8 mouse cellular contexts compared by ENCODE assay signal in genomic region chr17:44618691-44619090, GRCm38 (mm10).
A peak's percentile ranks its signal among the peaks of the same experiment; 100 is the strongest.
DNase-seq lines count a peak whose midpoint lies in the region; ATAC-seq lines count a peak whose summit lies in the region.

No protein-coding gene starts in this region.

- no peak overlapping the region for H3K27ac ChIP-seq in neural tube, embryonic 11.5 days (ENCODE audit: low read depth, low read length)
- no peak overlapping the region for H3K27ac ChIP-seq in hindbrain, embryonic 13.5 days
- peak overlapping the region; percentile 59; the same call in 1 of the 2 replicates for H3K27ac ChIP-seq in limb, embryonic 15.5 days
- no peak overlapping the region for H3K27ac ChIP-seq in stomach, embryonic 16.5 days (ENCODE audit: low read length)

- H3K9me3 ChIP-seq in neural tube, embryonic 11.5 days (ENCODE audit: control insufficient read depth, low read length) = no peaks in the 10 kb centered on the region
- no peaks in the 10 kb centered on the region for H3K9me3 ChIP-seq in hindbrain, embryonic 13.5 days
- H3K9me3 ChIP-seq in limb, embryonic 15.5 days = no peaks in the 10 kb centered on the region
- no peaks in the 10 kb centered on the region for H3K9me3 ChIP-seq in stomach, embryonic 16.5 days (replicated peaks; ENCODE audit: control insufficient read depth, low read length)

- H3K4me1 ChIP-seq in neural tube, embryonic 11.5 days (ENCODE audit: control insufficient read depth, insufficient read depth, low read length) = peaks cover 2% of the 10 kb centered on the region; the same call in 1 of the 2 replicates
- peaks cover 16% of the 10 kb centered on the region for H3K4me1 ChIP-seq in hindbrain, embryonic 13.5 days (replicated peaks)
- H3K4me1 ChIP-seq in limb, embryonic 15.5 days = peaks cover 23% of the 10 kb centered on the region
- H3K4me1 ChIP-seq in stomach, embryonic 16.5 days (ENCODE audit: control insufficient read depth, insufficient read depth, low read length) = peaks cover 4% of the 10 kb centered on the region; the same call in 1 of the 2 replicates

- no peak overlapping the region for H3K4me3 ChIP-seq in neural tube, embryonic 11.5 days (ENCODE audit: low read depth, low read length)
- H3K4me3 ChIP-seq in hindbrain, embryonic 13.5 days = no peak overlapping the region
- peak overlapping the region; percentile 21 for H3K4me3 ChIP-seq in limb, embryonic 15.5 days
- no peak overlapping the region for H3K4me3 ChIP-seq in stomach, embryonic 16.5 days (replicated peaks; ENCODE audit: low read length)

- peak; percentile 49 for DNase-seq in cerebellum, adult 11 months
- DNase-seq in cerebellum, postnatal 4 days (ENCODE audit: low spot score in 2 of 2) = no peak
- peak; percentile 42 for DNase-seq in neural tube, embryonic 11.5 days (ENCODE audit: low spot score)
- DNase-seq in neural tube, embryonic 10.5 days (ENCODE audit: extremely low spot score, low spot score) = no peak
- DNase-seq in urinary bladder, postnatal 10 days (ENCODE audit: low spot score) = no peak

- no peaks in the 10 kb centered on the region for H3K36me3 ChIP-seq in neural tube, embryonic 11.5 days (ENCODE audit: control insufficient read depth, insufficient read depth, low read length)
- no peaks in the 10 kb centered on the region for H3K36me3 ChIP-seq in hindbrain, embryonic 13.5 days
- H3K36me3 ChIP-seq in limb, embryonic 15.5 days = no peaks in the 10 kb centered on the region
- H3K36me3 ChIP-seq in stomach, embryonic 16.5 days (ENCODE audit: control insufficient read depth, insufficient read depth, low read length) = no peaks in the 10 kb centered on the region

- WGBS in neural tube, embryonic 11.5 days = 66% methylated on average over 11 of the region's 11 CpGs
- 53% methylated on average over 11 of the region's 11 CpGs for WGBS in hindbrain, embryonic 13.5 days
- 17% methylated on average over 11 of the region's 11 CpGs for WGBS in limb, embryonic 15.5 days
- WGBS in stomach, embryonic 16.5 days = 40% methylated on average over 11 of the region's 11 CpGs

- H3K27me3 ChIP-seq in neural tube, embryonic 11.5 days (ENCODE audit: control insufficient read depth, insufficient read depth, low read length) = no peaks in the 10 kb centered on the region
- H3K27me3 ChIP-seq in hindbrain, embryonic 13.5 days = no peaks in the 10 kb centered on the region
- peaks cover 1% of the 10 kb centered on the region; the same call in 1 of the 2 replicates for H3K27me3 ChIP-seq in limb, embryonic 15.5 days
- H3K27me3 ChIP-seq in stomach, embryonic 16.5 days (ENCODE audit: control insufficient read depth, insufficient read depth, low read length) = no peaks in the 10 kb centered on the region; the same call in 1 of the 2 replicates

- ATAC-seq in neural tube, embryonic 11.5 days (ENCODE audit: insufficient read depth, low FRiP score, low TSS enrichment) = no peak
- ATAC-seq in hindbrain, embryonic 13.5 days (ENCODE audit: low FRiP score) = no peak
- ATAC-seq in limb, embryonic 15.5 days (ENCODE audit: insufficient number of reproducible peaks, low FRiP score, low TSS enrichment, low read depth) = no peak
- ATAC-seq in stomach, embryonic 16.5 days (ENCODE audit: insufficient read depth, low FRiP score) = no peak

- H3K9ac ChIP-seq in neural tube, embryonic 11.5 days (ENCODE audit: low read length) = no peak overlapping the region
- no peak overlapping the region for H3K9ac ChIP-seq in hindbrain, embryonic 13.5 days
- no peak overlapping the region for H3K9ac ChIP-seq in limb, embryonic 15.5 days
- no peak overlapping the region for H3K9ac ChIP-seq in stomach, embryonic 16.5 days (ENCODE audit: low read length)

- no peak overlapping the region for H3K4me2 ChIP-seq in neural tube, embryonic 11.5 days (ENCODE audit: low read depth)
- peak overlapping the region; percentile 31; the same call in 1 of the 2 replicates for H3K4me2 ChIP-seq in hindbrain, embryonic 13.5 days
- peak overlapping the region; percentile 41 for H3K4me2 ChIP-seq in limb, embryonic 15.5 days
- peak overlapping the region; percentile 40 for H3K4me2 ChIP-seq in stomach, embryonic 16.5 days (ENCODE audit: low read depth, low read length)

Comparison
In these comparisons a context has a peak if more than half of its experiments do, and no peak if none do; other contexts are left out.
1. DNase-seq: peak in cerebellum, adult 11 months (single experiment) and neural tube, embryonic 11.5 days (single experiment); none in cerebellum, postnatal 4 days (0 of 2), neural tube, embryonic 10.5 days (single experiment) and urinary bladder, postnatal 10 days (single experiment).